Mouse (Mus musculus) lung, adult 10 weeks (tissue): Measurements from ENCODE around the gene Tfam. TPM values are rescaled to one million over a fixed set of nuclear protein-coding genes. Genes with fewer than 3 reads are reported as not detected.

Experiments used
- polyA plus RNA-seq: library from polyadenylated mRNA; stranded (reverse); fragments of 350-450 nt; fragmentation: Illumina TruSeq; extraction: RNeasy Lipid Tissue Mini Kit (QIAGEN cat#74804); gene quantifications from one replicate; pipeline ENCODE4 v1.2.3, GENCODE M21; 2014; ENCODE audit warnings: low read depth, low replicate concordance; ENCODE audit not compliant: insufficient read depth

Tfam gene
- polyA plus RNA-seq, result 25.2 TPM

DNA sequence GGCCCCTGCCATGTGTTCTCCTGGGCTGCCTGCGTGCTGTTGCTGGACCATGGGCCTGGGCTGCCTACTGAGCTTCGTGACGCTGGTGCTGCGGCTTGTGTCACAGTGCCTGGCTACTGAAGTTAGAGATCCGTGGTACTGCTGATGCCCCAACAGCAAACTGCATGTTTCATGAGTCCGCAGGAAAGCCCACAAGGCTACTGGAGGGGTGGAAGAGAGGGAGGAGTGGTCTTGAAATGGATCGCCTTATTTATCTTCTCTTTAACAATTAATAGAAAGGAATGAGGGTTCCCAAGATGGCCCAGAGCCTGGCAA, at the start of gene Tfam:
Gene Tfam (minus strand): TSS at position 41 of the 315 bp plus-strand sequence.

DNA sequence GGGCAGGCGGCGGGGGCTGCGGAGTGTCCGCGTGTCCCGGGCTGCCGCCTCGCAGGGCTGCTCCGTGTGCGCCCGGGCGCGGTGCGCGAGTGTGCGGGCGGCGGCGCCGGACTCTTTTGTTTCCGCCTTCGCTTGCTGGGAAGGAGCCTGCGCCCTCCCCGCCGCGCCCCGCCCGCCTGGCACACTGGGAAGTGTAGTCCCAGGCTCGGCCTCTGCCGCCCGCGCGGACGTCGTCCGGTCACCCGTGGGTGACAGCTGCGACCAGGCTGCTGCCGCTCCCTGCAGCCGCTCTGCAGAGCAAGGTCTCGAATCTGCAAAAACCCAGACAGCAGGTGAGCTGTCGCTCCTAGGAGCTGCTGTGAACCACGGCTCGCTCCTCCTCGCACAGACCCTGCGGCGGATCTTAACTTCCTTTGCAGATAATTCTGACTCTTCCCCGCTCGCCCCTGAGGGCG, 47.1 kb upstream of the Tfam start, which contains the start of gene Ube2d1:
Gene Ube2d1 (minus strand): TSS at position 137 of the 455 bp plus-strand sequence.

Other genes starting within 250 kb of the Tfam start
- 10.0 TPM for gene Bicc1, start 78.6 kb downstream of the Tfam start, polyA plus RNA-seq
- 28.2 TPM for gene Ube2d1, start 47.0 kb upstream of the Tfam start, polyA plus RNA-seq
- gene Cisd1, start 106.7 kb upstream of the Tfam start, polyA plus RNA-seq, result 57.0 TPM
- gene Ipmk, start 109.5 kb upstream of the Tfam start, polyA plus RNA-seq, result 11.8 TPM